Mouse (Mus musculus): Measurements from ENCODE around the gene Fam149b.
A peak's percentile ranks its signal among the peaks of the same experiment; 100 is the strongest.
"Not testable (repeated sequence)": the region's sequence is repeated elsewhere in the genome, so short reads cannot be mapped to it uniquely, and the experiment has no call there.

The Fam149b gene

DNA sequence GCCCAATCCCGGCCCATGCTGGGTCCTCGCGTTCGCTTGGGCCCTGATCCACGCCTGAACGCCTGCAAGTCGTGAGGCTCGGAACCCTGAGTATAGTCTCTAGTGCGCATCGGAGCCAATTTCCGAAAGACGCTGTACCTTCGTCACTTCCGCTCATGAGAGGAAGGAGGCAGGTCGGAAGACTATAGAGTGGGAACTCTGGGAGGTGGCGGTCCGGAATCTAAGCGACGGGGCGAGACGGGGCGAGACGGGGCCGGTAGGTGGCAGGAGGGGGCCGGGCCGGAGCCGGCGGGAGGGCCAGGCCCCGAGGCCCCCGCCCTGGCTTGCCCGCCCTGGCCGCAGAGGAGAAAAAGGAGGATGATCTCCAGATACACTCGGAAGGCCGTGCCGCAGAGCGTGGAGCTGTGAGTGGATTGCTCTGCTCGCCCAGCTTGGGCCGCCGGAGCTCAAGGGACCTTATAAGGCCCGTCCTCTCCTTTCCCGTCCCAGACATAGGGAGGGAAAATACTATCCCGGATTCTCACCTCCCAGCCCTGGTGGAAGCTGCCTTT, at the start of gene Fam149b, which contains the start of gene Ecd:
Fam149b (plus strand) TSS at position 172 of the 551 bp plus-strand sequence.
Ecd (minus strand) TSS at position 131 of the 551 bp plus-strand sequence.
- peak; percentile 91 for DNase-seq (ENCODE audit: low spot score)

- DNase-seq (ENCODE audit: low spot score): not testable (repeated sequence)
Measured at GRCm38 (mm10) chr14:20305085-20305484, 42.9 kb upstream of the Fam149b start.

GRCm38 (mm10) chr14:20315137-20315536, 32.8 kb upstream of the Fam149b start:
- no peak for DNase-seq (ENCODE audit: low spot score)

GRCm38 (mm10) chr14:20319420-20319819, 28.5 kb upstream of the Fam149b start:
- DNase-seq (ENCODE audit: low spot score): peak; percentile 19

DNA sequence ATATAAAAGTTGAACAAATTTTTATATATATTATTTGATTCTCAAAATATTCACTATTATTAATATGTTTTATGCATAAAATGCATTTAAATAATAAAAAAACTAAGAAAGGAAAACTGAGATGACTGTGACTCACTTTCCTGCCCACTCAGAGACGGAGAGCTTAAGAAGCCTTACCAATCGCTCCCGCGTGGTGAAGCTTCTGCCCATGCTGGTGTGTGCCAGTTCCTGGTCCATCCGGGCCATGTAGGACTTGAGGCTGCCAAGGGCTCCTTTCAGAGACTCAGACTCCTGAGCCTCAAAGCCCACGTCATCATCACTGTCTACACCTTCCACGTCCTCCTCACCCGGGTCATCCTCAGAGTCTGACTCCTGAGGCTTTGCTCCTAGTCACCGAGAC, 23.8 kb upstream of the Fam149b start:
- no peak for DNase-seq (ENCODE audit: low spot score)

DNA sequence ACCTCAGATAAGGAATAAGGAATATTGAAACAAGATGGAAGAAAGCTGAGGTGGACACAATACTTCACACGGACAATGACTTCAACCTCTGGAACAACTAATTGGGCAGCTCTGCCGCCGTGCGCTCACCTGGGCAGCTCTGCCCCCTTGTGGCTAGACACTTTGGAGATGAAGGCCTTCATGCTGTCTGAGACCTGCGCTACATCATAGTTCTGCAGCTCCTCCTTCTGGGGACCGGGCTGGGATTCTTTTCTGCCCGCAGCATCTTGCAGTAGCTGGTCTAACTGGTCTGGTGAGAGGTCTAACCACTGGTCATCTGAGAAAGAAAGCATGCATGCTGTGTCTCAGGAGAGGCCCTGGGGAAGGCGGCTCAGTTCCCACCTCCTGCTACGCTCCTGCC, 19.5 kb upstream of the Fam149b start:
- no peak for DNase-seq (ENCODE audit: low spot score)

DNA sequence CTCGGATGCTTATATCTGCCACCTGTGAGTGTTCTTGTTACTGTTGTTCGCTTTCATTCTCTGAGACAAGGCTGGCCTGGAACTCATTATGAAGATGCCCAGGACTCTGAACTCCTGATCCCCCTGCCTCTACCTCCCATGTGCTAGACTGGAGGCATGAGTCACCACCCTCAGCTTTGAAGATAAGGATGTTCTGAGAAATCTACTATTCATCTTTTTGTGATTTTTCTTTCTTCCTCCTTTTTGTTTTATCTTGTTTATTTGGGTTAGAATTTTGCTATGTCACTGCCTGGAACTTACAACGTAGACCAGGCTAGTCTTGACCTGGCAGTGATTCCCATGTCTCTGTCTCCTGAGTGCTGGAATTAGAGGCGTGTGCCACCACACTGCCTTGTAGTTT, 16.6 kb upstream of the Fam149b start:
- no peak for DNase-seq (ENCODE audit: low spot score)

GRCm38 (mm10) chr14:20339415-20339814, 8.5 kb upstream of the Fam149b start:
- DNase-seq (ENCODE audit: low spot score): no peak

GRCm38 (mm10) chr14:20340149-20340548, 7.8 kb upstream of the Fam149b start:
- peak; percentile 33 for DNase-seq (ENCODE audit: low spot score)

- peak; percentile 15 for DNase-seq (ENCODE audit: low spot score)
Measured at GRCm38 (mm10) chr14:20340866-20341265, 7.1 kb upstream of the Fam149b start.

DNA sequence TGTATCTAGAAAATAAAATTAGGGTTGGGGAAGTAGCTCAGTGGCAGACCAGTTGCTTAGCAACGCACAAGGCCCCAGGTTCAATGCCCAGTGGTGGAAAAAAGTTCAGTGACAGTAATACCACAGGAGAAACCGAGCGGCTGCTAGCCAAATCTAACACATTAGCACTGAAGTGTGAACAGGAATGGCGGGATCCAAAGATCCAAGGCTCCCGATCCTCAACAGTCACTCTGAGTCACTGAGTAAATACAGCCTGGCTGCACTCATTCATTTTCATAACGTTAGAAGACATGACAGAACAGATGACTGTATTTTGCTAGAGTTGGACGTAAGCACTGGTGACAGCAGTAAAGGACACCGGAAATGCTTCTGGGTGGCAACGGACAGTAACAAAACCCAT, 2.1 kb upstream of the Fam149b start:
- DNase-seq (ENCODE audit: low spot score): no peak

GRCm38 (mm10) chr14:20347441-20347990, 446 bp upstream of the Fam149b start:
- no peak for DNase-seq (ENCODE audit: low spot score)

GRCm38 (mm10) chr14:20363230-20363629, 15.3 kb downstream of the Fam149b start:
- DNase-seq (ENCODE audit: low spot score): no peak

DNA sequence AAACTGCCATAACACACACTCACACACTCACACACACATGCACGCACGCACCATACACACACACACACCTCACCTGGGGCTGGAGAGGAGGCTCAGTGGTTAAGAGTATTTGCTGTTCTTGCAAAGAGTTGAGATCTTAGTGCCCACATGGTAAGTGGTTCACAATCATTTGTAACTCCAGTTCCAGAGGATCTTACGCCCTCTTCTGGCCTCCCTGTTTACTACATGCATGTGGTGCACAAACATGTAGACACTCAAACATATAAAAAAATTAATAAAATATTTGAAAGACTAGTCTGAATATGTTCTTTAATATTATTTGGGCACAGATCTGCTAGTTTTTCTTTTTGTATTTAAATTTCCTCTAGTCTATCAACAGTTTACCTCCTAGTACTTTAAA, 20.3 kb downstream of the Fam149b start:
- no peak for DNase-seq (ENCODE audit: low spot score)

GRCm38 (mm10) chr14:20370798-20371197, 22.8 kb downstream of the Fam149b start:
- DNase-seq (ENCODE audit: low spot score): no peak

DNA sequence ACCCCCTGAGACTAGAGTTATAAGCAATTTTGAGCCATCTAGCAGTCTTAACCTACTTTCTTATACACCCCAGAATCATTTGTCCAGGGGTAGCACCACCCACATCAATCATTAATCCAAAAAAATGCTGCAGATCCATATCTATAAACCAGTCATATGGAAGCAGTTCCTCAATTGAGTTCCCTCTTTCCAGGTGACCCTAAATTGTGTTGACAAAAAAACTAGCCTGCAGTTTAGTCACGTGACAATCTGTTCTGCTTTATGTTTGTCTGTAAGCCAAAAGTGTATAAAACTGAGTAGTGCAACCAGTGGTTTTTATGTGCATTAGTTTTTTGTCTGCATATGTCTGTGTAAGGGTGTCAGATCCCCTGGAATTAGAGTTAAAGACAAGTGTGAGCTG, 23.9 kb downstream of the Fam149b start:
- DNase-seq (ENCODE audit: low spot score): no peak

DNA sequence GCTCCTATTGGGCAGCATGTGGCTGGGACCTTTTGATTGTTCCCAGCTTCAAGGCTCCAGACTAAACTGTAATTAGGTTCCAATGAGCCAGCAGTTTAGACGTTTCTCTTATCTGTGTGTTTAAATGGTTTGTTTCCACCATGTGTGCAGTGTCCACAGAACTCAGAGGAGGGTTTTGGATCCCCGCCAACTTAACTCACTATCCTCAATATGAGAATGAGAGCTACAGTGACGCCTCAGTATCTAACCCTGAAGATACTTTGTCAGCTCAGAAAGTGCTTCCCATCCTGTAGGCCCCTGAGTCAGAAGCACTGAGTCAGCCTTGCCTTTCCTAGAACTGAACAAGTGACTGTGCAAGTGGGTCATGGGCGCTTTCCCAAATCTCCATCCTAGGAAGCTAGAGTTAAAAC, 29.2 kb downstream of the Fam149b start:
- no peak for DNase-seq (ENCODE audit: low spot score)

GRCm38 (mm10) chr14:20378313-20379061, 30.5 kb downstream of the Fam149b start:
- DNase-seq (ENCODE audit: low spot score): peak; percentile 72

DNA sequence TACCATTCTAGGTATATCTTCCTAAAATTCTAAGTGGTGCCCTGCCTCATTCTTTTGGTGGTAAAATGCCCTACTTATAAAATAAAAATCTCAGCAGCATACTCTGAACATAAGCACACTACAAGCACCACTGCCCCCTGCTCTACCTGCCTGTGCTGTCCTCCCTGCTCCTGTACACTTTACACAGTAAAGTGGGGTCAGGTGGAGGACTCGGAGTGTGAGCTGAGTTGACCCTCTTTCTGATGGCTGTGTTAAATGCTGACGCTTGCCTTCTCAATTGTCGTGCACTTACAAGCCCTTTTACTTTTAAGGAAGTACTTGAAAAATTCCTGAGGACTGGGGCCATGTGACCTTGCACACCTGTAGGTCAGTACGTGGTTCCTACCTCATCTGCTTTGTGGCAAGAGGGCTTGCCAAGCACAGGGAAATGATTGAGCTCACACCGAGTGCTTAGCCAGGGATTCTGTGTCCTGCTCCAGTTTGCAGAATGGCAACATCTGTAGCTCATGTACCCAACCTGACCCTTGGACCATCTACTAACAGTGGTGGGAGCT, 31.2 kb downstream of the Fam149b start:
- no peak for DNase-seq (ENCODE audit: low spot score)

- peak; percentile 24 for DNase-seq (ENCODE audit: low spot score)
Measured at GRCm38 (mm10) chr14:20379753-20380430, 31.9 kb downstream of the Fam149b start.

GRCm38 (mm10) chr14:20388441-20389129, 40.6 kb downstream of the Fam149b start, which contains the start of gene Dnajc9:
TSS of gene Dnajc9 (minus strand) at chr14:20388910.
- peak; percentile 92 for DNase-seq (ENCODE audit: low spot score)
